Mouse (Mus musculus) midbrain, embryonic 13.5 days (tissue): ENCODE results near the gene Cfap97d2. TPM values are rescaled to one million over a fixed set of nuclear protein-coding genes. Genes with fewer than 3 reads are reported as not detected.
A peak's percentile ranks its signal among the peaks of the same experiment; 100 is the strongest.
"Not testable (repeated sequence)": the region's sequence is repeated elsewhere in the genome, so short reads cannot be mapped to it uniquely, and the experiment has no call there.

Experiments
- ATAC-seq: fragments of 200-750 bp; cut with Nextera tagmentation; 2 replicates; pipeline ENCODE4 v1.8.0; 2017; ENCODE audit warnings: mild to moderate bottlenecking, moderate TSS enrichment, moderate library complexity
- H3K27ac ChIP-seq: fragments of 300-500 bp; sonication (generic); 2 replicates; pipeline ENCODE4 v1.5.1; 2015; ENCODE audit warnings: inconsistent platforms, mild to moderate bottlenecking, moderate library complexity
- H3K27me3 ChIP-seq: fragments of 300-500 bp; sonication (generic); 2 replicates; pipeline ENCODE4 v1.6.1; 2015; ENCODE audit warnings: mild to moderate bottlenecking, inconsistent platforms
- H3K36me3 ChIP-seq: fragments of 300-500 bp; sonication (generic); 2 replicates; pipeline ENCODE4 v1.6.1; 2015; ENCODE audit warnings: mild to moderate bottlenecking, inconsistent platforms
- H3K4me1 ChIP-seq: fragments of 300-500 bp; sonication (generic); replicated peaks from 2 replicates; pipeline ENCODE4 v1.6.1; 2015; ENCODE audit warnings: inconsistent platforms
- H3K4me2 ChIP-seq: fragments of 300-500 bp; sonication (generic); replicated peaks from 2 replicates; pipeline ENCODE4 v1.6.1; 2015; ENCODE audit warnings: moderate library complexity, mild to moderate bottlenecking, inconsistent platforms
- H3K4me3 ChIP-seq: fragments of 300-500 bp; sonication (generic); replicated peaks from 2 replicates; pipeline ENCODE4 v1.5.1; 2015; ENCODE audit warnings: mild to moderate bottlenecking, inconsistent platforms
- H3K9ac ChIP-seq: fragments of 300-500 bp; sonication (generic); replicated peaks from 2 replicates; pipeline ENCODE4 v1.6.1; 2015; ENCODE audit warnings: mild to moderate bottlenecking, inconsistent platforms
- H3K9me3 ChIP-seq: fragments of 300-500 bp; sonication (generic); 2 replicates; pipeline ENCODE4 v1.6.1; 2016; ENCODE audit warnings: mild to moderate bottlenecking, inconsistent platforms
- WGBS: fragments of 180-500 bp; shearing (Covaris S2); methylation state at CpG from one replicate; pipeline ENCODE4 v1.1.7; 2015; 5-methylcytosine and 5-hydroxymethylcytosine counted together
- polyA plus RNA-seq: library from polyadenylated mRNA; unstranded; fragments of >200 nt; fragmentation: Nextera tagmentation; extraction: Ambion mirVana; gene quantifications from 2 replicates; pipeline ENCODE4 v1.2.1, GENCODE M21; 2015

The Cfap97d2 gene
- polyA plus RNA-seq, 1 experiment from 2014 or later: 2.2 TPM

GRCm38 (mm10) chr8:13706918-13707317, 1.2 kb downstream of the Cfap97d2 start:
- no peak for ATAC-seq
- Histone ChIP-seq H3K9me3 (no peaks in the 10 kb centered on the region), H3K4me2 (no peak overlapping the region), H3K4me3 (no peak overlapping the region), H3K27ac (no peak overlapping the region), H3K9ac (no peak overlapping the region), H3K36me3 (no peaks in the 10 kb centered on the region), H3K27me3 (no peaks in the 10 kb centered on the region), H3K4me1 (peaks cover 12% of the 10 kb centered on the region)
- WGBS: 92% methylated on average over 5 of the region's 5 CpGs

- H3K4me2 ChIP-seq: no peak overlapping the region
- H3K27me3 ChIP-seq: no peaks in the 10 kb centered on the region
- 92% methylated on average over 5 of the region's 5 CpGs for WGBS
- peaks cover 12% of the 10 kb centered on the region for H3K4me1 ChIP-seq
- no peak overlapping the region for H3K9ac ChIP-seq
- H3K27ac ChIP-seq: no peak overlapping the region
- no peak overlapping the region for H3K4me3 ChIP-seq
- H3K36me3 ChIP-seq: no peaks in the 10 kb centered on the region
- no peak for ATAC-seq
- no peaks in the 10 kb centered on the region for H3K9me3 ChIP-seq
Measured at GRCm38 (mm10) chr8:13708514-13708913, 2.8 kb downstream of the Cfap97d2 start.

- WGBS: 91% methylated on average over 8 of the region's 8 CpGs
Measured at GRCm38 (mm10) chr8:13718980-13719379, 13.3 kb downstream of the Cfap97d2 start.

DNA sequence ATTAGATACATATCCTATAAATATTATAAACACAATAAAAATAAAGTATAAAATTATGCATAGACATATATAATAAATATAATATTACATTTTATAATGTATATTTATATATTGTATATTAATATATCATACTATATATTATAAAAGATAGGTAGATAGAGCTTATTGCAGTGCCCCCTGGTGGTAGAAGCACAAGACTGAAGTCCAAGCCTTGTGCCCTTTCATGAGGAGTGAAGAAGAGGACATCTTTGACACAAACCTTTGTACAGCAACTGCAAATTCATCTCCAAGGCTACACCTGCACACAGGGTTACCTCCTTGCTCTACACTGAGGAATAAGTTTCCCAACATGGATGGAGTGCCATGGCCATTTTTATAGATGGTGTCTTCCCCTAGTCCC, 20.0 kb downstream of the Cfap97d2 start:
- H3K9ac ChIP-seq: no peak overlapping the region
- H3K36me3 ChIP-seq: no peaks in the 10 kb centered on the region
- no peaks in the 10 kb centered on the region for H3K4me1 ChIP-seq
- no peak overlapping the region for H3K27ac ChIP-seq
- H3K4me2 ChIP-seq: no peak overlapping the region
- H3K27me3 ChIP-seq: no peaks in the 10 kb centered on the region
- no peaks in the 10 kb centered on the region for H3K9me3 ChIP-seq
- H3K4me3 ChIP-seq: no peak overlapping the region
- ATAC-seq: no peak

More at GRCm38 (mm10) chr8:13718980-13719379, 13.3 kb downstream of the Cfap97d2 start:
- H3K4me1 ChIP-seq: no peaks in the 10 kb centered on the region
- no peaks in the 10 kb centered on the region for H3K27me3 ChIP-seq
- H3K27ac ChIP-seq: no peak overlapping the region
- no peak overlapping the region for H3K9ac ChIP-seq
- H3K4me2 ChIP-seq: no peak overlapping the region
- H3K36me3 ChIP-seq: no peaks in the 10 kb centered on the region
- H3K4me3 ChIP-seq: no peak overlapping the region
- no peak for ATAC-seq
- no peaks in the 10 kb centered on the region for H3K9me3 ChIP-seq

GRCm38 (mm10) chr8:13727469-13728094, 21.9 kb downstream of the Cfap97d2 start:
- 65% methylated on average over 10 of the region's 10 CpGs for WGBS
- Histone ChIP-seq H3K27me3 (no peaks in the 10 kb centered on the region), H3K9ac (no peak overlapping the region), H3K9me3 (no peaks in the 10 kb centered on the region), H3K4me2 (no peak overlapping the region), H3K27ac (no peak overlapping the region), H3K4me1 (no peaks in the 10 kb centered on the region), H3K36me3 (no peaks in the 10 kb centered on the region), H3K4me3 (no peak overlapping the region)
- no peak for ATAC-seq

GRCm38 (mm10) chr8:13740323-13740770, 34.7 kb downstream of the Cfap97d2 start:
- Histone ChIP-seq H3K9me3 (no peaks in the 10 kb centered on the region), H3K9ac (no peak overlapping the region), H3K4me3 (no peak overlapping the region), H3K4me1 (no peaks in the 10 kb centered on the region), H3K4me2 (no peak overlapping the region), H3K27me3 (no peaks in the 10 kb centered on the region), H3K36me3 (no peaks in the 10 kb centered on the region), H3K27ac (no peak overlapping the region)
- no peak for ATAC-seq
- 77% methylated on average over 6 of the region's 6 CpGs for WGBS

DNA sequence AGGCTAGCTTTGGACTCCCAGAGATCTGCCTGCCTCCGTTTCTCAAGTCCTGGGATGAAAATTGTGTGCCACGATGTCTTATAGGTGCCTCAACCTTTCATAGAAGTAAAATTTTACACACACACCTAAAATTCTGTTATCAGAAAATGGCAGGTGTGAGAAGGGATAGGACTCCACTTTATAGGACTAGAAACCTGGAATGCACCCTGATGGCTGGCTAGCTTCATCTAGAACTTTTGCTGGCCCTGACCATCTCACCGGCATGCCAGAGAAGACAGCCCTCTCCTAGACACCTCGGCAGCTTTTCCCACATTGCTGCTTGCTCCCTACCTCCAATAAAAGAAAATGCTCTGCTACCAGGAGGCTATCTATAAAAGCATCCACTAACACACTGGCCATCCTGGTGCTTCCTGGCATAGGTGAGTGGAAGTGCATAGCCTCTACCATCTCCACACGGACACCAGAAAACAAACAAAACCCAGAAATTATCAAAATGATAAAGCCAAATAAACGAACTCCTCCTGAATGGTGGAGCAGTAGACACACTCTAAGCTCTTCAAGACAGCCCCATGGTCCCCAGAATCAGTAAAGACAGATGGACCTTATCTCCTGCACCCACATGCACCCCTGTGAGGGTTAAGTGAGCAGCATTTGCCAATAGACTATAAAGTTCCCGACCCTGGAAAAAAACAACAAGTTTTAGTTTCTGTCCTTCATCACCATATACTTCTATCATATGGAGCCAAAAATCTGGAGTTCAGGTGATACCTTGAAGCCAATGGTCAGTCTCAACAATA, 35.3 kb downstream of the Cfap97d2 start:
- Histone ChIP-seq H3K9ac (no peak overlapping the region), H3K27ac (no peak overlapping the region), H3K9me3 (no peaks in the 10 kb centered on the region), H3K4me1 (no peaks in the 10 kb centered on the region), H3K27me3 (no peaks in the 10 kb centered on the region), H3K4me2 (no peak overlapping the region), H3K36me3 (no peaks in the 10 kb centered on the region), H3K4me3 (no peak overlapping the region)
- WGBS: 85% methylated on average over 7 of the region's 7 CpGs
- no peak for ATAC-seq

GRCm38 (mm10) chr8:13746212-13746611, 40.5 kb downstream of the Cfap97d2 start:
- not testable (repeated sequence) for H3K4me3 ChIP-seq, H3K27me3 ChIP-seq, H3K27ac ChIP-seq, H3K9ac ChIP-seq, H3K36me3 ChIP-seq, H3K4me1 ChIP-seq, H3K9me3 ChIP-seq, H3K4me2 ChIP-seq, ATAC-seq
- 92% methylated on average over 6 of the region's 6 CpGs for WGBS

- H3K9ac ChIP-seq: no peak overlapping the region
- no peak overlapping the region for H3K4me3 ChIP-seq
- no peaks in the 10 kb centered on the region for H3K9me3 ChIP-seq
- no peak for ATAC-seq
- no peak overlapping the region for H3K27ac ChIP-seq
- no peaks in the 10 kb centered on the region for H3K27me3 ChIP-seq
- H3K36me3 ChIP-seq: no peaks in the 10 kb centered on the region
- 48% methylated on average over 3 of the region's 3 CpGs for WGBS
- no peak overlapping the region for H3K4me2 ChIP-seq
- H3K4me1 ChIP-seq: no peaks in the 10 kb centered on the region
Measured at GRCm38 (mm10) chr8:13747626-13748025, 41.9 kb downstream of the Cfap97d2 start.

DNA sequence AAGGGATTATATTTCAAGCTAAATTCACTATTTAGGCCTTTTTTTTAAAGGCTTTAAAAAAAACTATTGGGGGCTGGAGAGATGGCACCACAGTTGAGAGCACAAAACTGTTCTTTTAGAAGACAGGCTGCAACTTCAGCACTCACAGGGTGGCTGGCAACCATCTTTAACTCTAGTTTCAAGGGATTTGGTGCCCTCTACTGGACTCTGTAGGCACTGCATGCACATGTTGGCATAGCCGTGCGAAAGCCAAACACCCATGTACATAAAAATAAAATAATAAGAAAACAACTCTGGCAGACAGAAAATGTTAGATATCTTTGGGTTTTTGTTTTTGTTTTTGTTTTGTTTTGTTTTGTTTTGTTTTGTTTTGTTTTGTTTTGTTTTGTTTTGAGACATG, 48.0 kb downstream of the Cfap97d2 start:
- Histone ChIP-seq H3K4me1 (peaks cover 14% of the 10 kb centered on the region), H3K27ac (no peak overlapping the region), H3K9ac (no peak overlapping the region), H3K4me3 (no peak overlapping the region), H3K27me3 (no peaks in the 10 kb centered on the region), H3K36me3 (no peaks in the 10 kb centered on the region), H3K4me2 (no peak overlapping the region), H3K9me3 (peaks cover 3% of the 10 kb centered on the region; the same call in 1 of the 2 replicates)
- 24% methylated on average over 2 of the region's 2 CpGs for WGBS
- no peak for ATAC-seq

DNA sequence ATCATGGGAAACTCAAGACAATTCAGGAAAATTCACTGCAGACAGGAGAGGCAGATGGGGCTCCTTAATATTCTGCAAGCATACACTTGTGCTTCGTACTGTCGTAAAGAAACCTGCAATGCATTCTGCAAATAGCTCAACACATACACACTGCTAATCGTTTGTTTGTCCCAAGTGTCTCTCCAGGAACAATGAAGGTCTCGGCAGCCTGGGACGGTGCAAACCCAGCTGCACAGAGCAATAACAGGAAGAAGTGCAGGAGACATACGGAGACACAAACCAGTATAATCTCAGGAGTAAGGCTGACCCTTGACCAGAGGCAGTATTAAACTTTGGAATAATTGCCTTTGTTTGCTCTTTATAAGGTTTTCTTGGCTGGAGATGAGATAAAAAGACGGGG, 50.8 kb downstream of the Cfap97d2 start:
- H3K4me3 ChIP-seq: no peak overlapping the region
- H3K27ac ChIP-seq: no peak overlapping the region
- H3K4me1 ChIP-seq: peaks cover 25% of the 10 kb centered on the region
- H3K27me3 ChIP-seq: no peaks in the 10 kb centered on the region
- 69% methylated on average over 7 of the region's 7 CpGs for WGBS
- peaks cover 3% of the 10 kb centered on the region; the same call in 1 of the 2 replicates for H3K9me3 ChIP-seq
- ATAC-seq: no peak
- H3K36me3 ChIP-seq: peaks cover 6% of the 10 kb centered on the region
- H3K9ac ChIP-seq: no peak overlapping the region
- H3K4me2 ChIP-seq: no peak overlapping the region

- H3K36me3 ChIP-seq: peaks cover 10% of the 10 kb centered on the region
- peaks cover 3% of the 10 kb centered on the region; the same call in 1 of the 2 replicates for H3K9me3 ChIP-seq
- peak within 1 kb of the TSS; percentile 82 for H3K4me2 ChIP-seq
- 9% methylated on average over 39 of the region's 40 CpGs for WGBS
- peak within 1 kb of the TSS; percentile 96 for H3K9ac ChIP-seq
- peak within 1 kb of the TSS; percentile 80 for H3K27ac ChIP-seq
- H3K4me3 ChIP-seq: peak within 1 kb of the TSS; percentile 99
- peak; percentile 98 for ATAC-seq
- peaks cover 25% of the 10 kb centered on the region for H3K4me1 ChIP-seq
- H3K27me3 ChIP-seq: no peaks in the 10 kb centered on the region
Measured at GRCm38 (mm10) chr8:13756982-13757804, 51.5 kb downstream of the Cfap97d2 start, which contains the start of gene Cdc16. TSS of gene Cdc16 (plus strand) at chr8:13757676.
